Mouse (Mus musculus) C2C12 (cell line): ENCODE measurements at regions not wholly inside any gene's neighbourhood (a gene's known extent, or its start where the extent isn't known, plus 50 kb on each side); places are given as distances from the start of the nearest gene placed in this dataset.

Experiments
- CEBPB ChIP-seq: IDR thresholded peaks from one replicate; pipeline ENCODE4 v1.6.1; 2011; ENCODE audit warnings: low read depth, mild to moderate bottlenecking, control low read depth, moderate library complexity
- CTCF ChIP-seq: IDR thresholded peaks from one replicate; pipeline ENCODE4 v1.5.1; 2011; ENCODE audit not compliant: control insufficient read depth, insufficient read depth, insufficient read length
- MAX ChIP-seq: IDR thresholded peaks from one replicate; pipeline ENCODE4 v1.6.1; 2011; ENCODE audit warnings: mild to moderate bottlenecking, control low read depth
- MYOG ChIP-seq: IDR thresholded peaks from one replicate; pipeline ENCODE4 v1.6.1; 2011; ENCODE audit not compliant: control insufficient read depth, insufficient read length; ENCODE audit errors: extremely low read depth

GRCm38 (mm10) chr15:56563192-56563591 is 914.2 kb downstream of the Slc22a22 start:
- TF ChIP-seq CTCF (no peak), CEBPB (no peak), MAX (no peak), MYOG (no peak)
